Mouse (Mus musculus) megakaryocyte, embryonic 14.5 days (primary cell): ENCODE data around the gene Zzz3.

Experiments used
- FLI1 ChIP-seq: IDR thresholded peaks from 2 replicates; pipeline ENCODE4 v1.6.1; 2012; ENCODE audit warnings: low read length, inconsistent platforms, mixed read lengths
- GATA1 ChIP-seq: IDR thresholded peaks from 3 replicates; pipeline ENCODE4 v1.6.1; 2012; ENCODE audit warnings: mixed read lengths, low read length, inconsistent platforms, borderline replicate concordance

- no peak for TF ChIP-seq GATA1
- TF ChIP-seq FLI1, result no peak
Observed at GRCm38 (mm10) chr3:152475278-152475669, 80.0 kb downstream of the Zzz3 start.
